Mouse (Mus musculus) mouse embryonic stem cell (cell line): ENCODE measurements at regions not wholly inside any gene's neighbourhood (a gene's known extent, or its start where the extent isn't known, plus 50 kb on each side); places are given as distances from the start of the nearest gene placed in this dataset.

ENCODE experiments used
- in situ Hi-C, 2 experiments: fragments of 300-500 bp; cut with MboI; formaldehyde crosslinking; loops; 1 replicate in 1 of 2; 3 replicates in 1 of 2; pipeline ENCODE4 v1.14.3; 2019 to 2020; ENCODE audit warnings: low sequenced_read_pairs in 2 of 2, low pct_unique_long_range_greater_than_20kb in 1 of 2, mixed read lengths in 1 of 2; ENCODE audit not compliant: unreplicated experiment in 1 of 2

GRCm38 (mm10) chr12:9487674-9488413 is 82.1 kb upstream of the Osr1 start:
- in situ Hi-C loops, result no loop called here

GRCm38 (mm10) chr12:9513926-9514325 is 56.0 kb upstream of the Osr1 start:
- in situ Hi-C loops, result no loop called here

GRCm38 (mm10) chr12:9518782-9519181 is 51.1 kb upstream of the Osr1 start:
- in situ Hi-C loops, result no loop called here

- in situ Hi-C loops, result no loop called here
These were observed 50.6 kb upstream of the Osr1 start for GRCm38 (mm10) chr12:9519346-9519745.
